Mouse (Mus musculus) left cerebral cortex, postnatal 4 days (tissue): Measurements from ENCODE around the gene H2-Q10. TPM values are rescaled to one million over a fixed set of nuclear protein-coding genes. Genes with fewer than 3 reads are reported as not detected.
"Not testable (repeated sequence)": the region's sequence is repeated elsewhere in the genome, so short reads cannot be mapped to it uniquely, and the experiment has no call there.

Source experiments
- DNase-seq: peaks from one replicate; pipeline ENCODE4 v3.0.0-alpha.2; 2022
- intact Hi-C: fragments of 180-260 bp; cut with DNase I; formaldehyde crosslinking; loops from one replicate; pipeline ENCODE4 v1.15.1; 2025
- total RNA-seq, 2 experiments: library from RNA; stranded (reverse); gene quantifications; 2 replicates each; pipeline ENCODE4 v1.2.3; 2021

Gene H2-Q10
- under 1 TPM; 0.16 to 0.20 TPM for total RNA-seq

GRCm38 (mm10) chr17:35469842-35470751 is at the start of gene H2-Q10:
Gene H2-Q10 (plus strand): TSS chr17:35470089.
- no peak for DNase-seq
- intact Hi-C loops = no loop called here

- intact Hi-C loops = not testable (repeated sequence)
- DNase-seq = peak; percentile 80
Observed at GRCm38 (mm10) chr17:35420206-35420810, 49.6 kb upstream of the H2-Q10 start.

GRCm38 (mm10) chr17:35421331-35421730 is 48.6 kb upstream of the H2-Q10 start:
- DNase-seq, intact Hi-C loops: not testable (repeated sequence)

- DNase-seq, intact Hi-C loops: not testable (repeated sequence)
Observed at GRCm38 (mm10) chr17:35422360-35422759, 47.5 kb upstream of the H2-Q10 start.

GRCm38 (mm10) chr17:35423131-35423810 is 46.6 kb upstream of the H2-Q10 start:
- intact Hi-C loops, DNase-seq: not testable (repeated sequence)

GRCm38 (mm10) chr17:35424106-35424505 is 45.8 kb upstream of the H2-Q10 start:
- intact Hi-C loops = not testable (repeated sequence)

GRCm38 (mm10) chr17:35424624-35425416 is 45.1 kb upstream of the H2-Q10 start, which contains the start of gene H2-Q6:
Gene H2-Q6 (plus strand): TSS chr17:35424850.
- DNase-seq = peak; percentile 32
- intact Hi-C loops = not testable (repeated sequence)

More at GRCm38 (mm10) chr17:35424106-35424505, 45.8 kb upstream of the H2-Q10 start:
- not testable (repeated sequence) for DNase-seq

- intact Hi-C loops, DNase-seq: not testable (repeated sequence)
Observed at GRCm38 (mm10) chr17:35425474-35425873, 44.4 kb upstream of the H2-Q10 start.

GRCm38 (mm10) chr17:35428883-35429282 is 41.0 kb upstream of the H2-Q10 start:
- intact Hi-C loops, DNase-seq: not testable (repeated sequence)

GRCm38 (mm10) chr17:35430671-35431070 is 39.2 kb upstream of the H2-Q10 start:
- DNase-seq, intact Hi-C loops: not testable (repeated sequence)

GRCm38 (mm10) chr17:35432167-35432566 is 37.7 kb upstream of the H2-Q10 start:
- DNase-seq, intact Hi-C loops: not testable (repeated sequence)

GRCm38 (mm10) chr17:35434836-35435235 is 35.1 kb upstream of the H2-Q10 start:
- intact Hi-C loops = not testable (repeated sequence)
- peak; percentile 70 for DNase-seq

GRCm38 (mm10) chr17:35435577-35435976 is 34.3 kb upstream of the H2-Q10 start:
- intact Hi-C loops = not testable (repeated sequence)

GRCm38 (mm10) chr17:35437386-35437936 is 32.4 kb upstream of the H2-Q10 start:
- intact Hi-C loops, DNase-seq: not testable (repeated sequence)

More at GRCm38 (mm10) chr17:35435577-35435976, 34.3 kb upstream of the H2-Q10 start:
- not testable (repeated sequence) for DNase-seq

- DNase-seq, intact Hi-C loops: not testable (repeated sequence)
Observed at GRCm38 (mm10) chr17:35438395-35438794, 31.5 kb upstream of the H2-Q10 start.

GRCm38 (mm10) chr17:35438885-35439284 is 31.0 kb upstream of the H2-Q10 start, which contains the start of gene H2-Q7:
Gene H2-Q7 (plus strand): TSS chr17:35439155.
- peak; percentile 76 for DNase-seq
- intact Hi-C loops = not testable (repeated sequence)

- DNase-seq, intact Hi-C loops: not testable (repeated sequence)
Observed at GRCm38 (mm10) chr17:35439295-35439747, 30.6 kb upstream of the H2-Q10 start.

GRCm38 (mm10) chr17:35439925-35440645 is 29.8 kb upstream of the H2-Q10 start:
- DNase-seq, intact Hi-C loops: not testable (repeated sequence)

- intact Hi-C loops, DNase-seq: not testable (repeated sequence)
Observed at GRCm38 (mm10) chr17:35442376-35442775, 27.5 kb upstream of the H2-Q10 start.
